Mouse (Mus musculus): ENCODE results near the gene Fam3a. TPM values are rescaled to one million over a fixed set of nuclear protein-coding genes. Genes with fewer than 3 reads are reported as not detected.

Fam3a gene
- 26.2 and 27.3 TPM in 2 replicates for polyA plus RNA-seq (2014; fragmentation: Nextera tagmentation; extraction: Ambion mirVana)

GRCm38 (mm10) chrX:74392535-74393443, at the start of gene Fam3a, which contains the start of gene Ikbkg:
Fam3a (minus strand) TSS chrX:74393272.
Ikbkg (plus strand) TSS chrX:74393290.
- Histone ChIP-seq H3K9me3 (ENCODE audit: control insufficient read depth, low read length) (no peaks in the 10 kb centered on the region), H3K36me3 (ENCODE audit: control insufficient read depth, insufficient read depth, low read length) (no peaks in the 10 kb centered on the region), H3K4me1 (ENCODE audit: control insufficient read depth, insufficient read depth, low read length) (no peaks in the 10 kb centered on the region), H3K27ac (ENCODE audit: low read depth, low read length) (peak within 1 kb of the TSS; percentile 30; the same call in 1 of the 2 replicates), H3K4me2 (peak within 1 kb of the TSS; percentile 56), H3K9ac (ENCODE audit: low read length) (peak within 1 kb of the TSS; percentile 70), H3K4me3 (ENCODE audit: low read depth, low read length) (peak within 1 kb of the TSS; percentile 46), H3K27me3 (ENCODE audit: control insufficient read depth, insufficient read depth, low read length) (no peaks in the 10 kb centered on the region)
- ATAC-seq (ENCODE audit: low FRiP score) (peak; percentile 100), DNase-seq (ENCODE audit: low spot score, missing footprints) (peak; percentile 95)
- 22% methylated on average over 30 of the region's 30 CpGs for WGBS

DNA sequence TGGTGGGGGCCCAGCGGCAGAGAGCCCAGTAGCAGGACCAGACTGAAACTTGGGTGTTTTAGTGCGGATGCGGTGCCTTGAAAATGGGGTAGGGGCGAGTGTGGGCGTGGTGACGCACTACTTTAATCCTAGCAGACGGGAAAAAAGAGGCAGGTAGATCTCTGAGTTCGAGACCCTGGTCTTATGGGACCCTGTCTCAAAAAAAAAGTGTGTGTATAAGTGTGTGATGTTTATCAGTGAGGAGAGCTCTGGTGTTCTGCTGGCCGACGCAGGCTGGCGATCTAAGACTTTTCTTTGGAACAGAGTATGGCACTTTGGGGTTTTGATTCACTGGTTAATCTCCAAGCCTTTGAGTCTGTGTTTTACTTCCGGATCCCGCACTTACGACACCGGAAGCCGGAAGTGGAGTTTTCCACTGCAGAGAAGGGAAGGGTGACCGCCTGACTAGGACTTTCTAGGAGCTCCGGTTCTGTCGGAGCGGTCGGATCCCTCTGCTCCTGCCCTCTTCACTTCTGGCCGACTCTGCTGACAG, 36.3 kb upstream of the Fam3a start:
- Histone ChIP-seq H3K36me3 (ENCODE audit: control insufficient read depth, insufficient read depth, low read length) (no peaks in the 10 kb centered on the region), H3K4me3 (ENCODE audit: low read depth, low read length) (peak overlapping the region; percentile 54), H3K4me2 (peak overlapping the region; percentile 53), H3K27ac (ENCODE audit: low read depth, low read length) (peak overlapping the region; percentile 57; the same call in 1 of the 2 replicates), H3K9ac (ENCODE audit: low read length) (peak overlapping the region; percentile 62), H3K4me1 (ENCODE audit: control insufficient read depth, insufficient read depth, low read length) (peaks cover 2% of the 10 kb centered on the region; the same call in 1 of the 2 replicates), H3K27me3 (ENCODE audit: control insufficient read depth, insufficient read depth, low read length) (no peaks in the 10 kb centered on the region), H3K9me3 (ENCODE audit: control insufficient read depth, low read length) (no peaks in the 10 kb centered on the region)
- DNase-seq (ENCODE audit: low spot score, missing footprints) (peak; percentile 91), ATAC-seq (ENCODE audit: low FRiP score) (peak; percentile 74)
- 27% methylated on average over 22 of the region's 22 CpGs for WGBS

GRCm38 (mm10) chrX:74428826-74429276, 35.8 kb upstream of the Fam3a start, which contains the start of gene G6pdx:
G6pdx (minus strand) TSS chrX:74429194.
- Histone ChIP-seq H3K4me1 (ENCODE audit: control insufficient read depth, insufficient read depth, low read length) (peaks cover 2% of the 10 kb centered on the region; the same call in 1 of the 2 replicates), H3K4me3 (ENCODE audit: low read depth, low read length) (peak within 1 kb of the TSS; percentile 54), H3K27ac (ENCODE audit: low read depth, low read length) (peak within 1 kb of the TSS; percentile 57; the same call in 1 of the 2 replicates), H3K36me3 (ENCODE audit: control insufficient read depth, insufficient read depth, low read length) (no peaks in the 10 kb centered on the region), H3K4me2 (peak within 1 kb of the TSS; percentile 53), H3K27me3 (ENCODE audit: control insufficient read depth, insufficient read depth, low read length) (no peaks in the 10 kb centered on the region), H3K9me3 (ENCODE audit: control insufficient read depth, low read length) (no peaks in the 10 kb centered on the region), H3K9ac (ENCODE audit: low read length) (peak within 1 kb of the TSS; percentile 62)
- DNase-seq (ENCODE audit: low spot score, missing footprints) = peak; percentile 97
- 23% methylated on average over 25 of the region's 25 CpGs for WGBS
- ATAC-seq (ENCODE audit: low FRiP score) = peak; percentile 89

DNA sequence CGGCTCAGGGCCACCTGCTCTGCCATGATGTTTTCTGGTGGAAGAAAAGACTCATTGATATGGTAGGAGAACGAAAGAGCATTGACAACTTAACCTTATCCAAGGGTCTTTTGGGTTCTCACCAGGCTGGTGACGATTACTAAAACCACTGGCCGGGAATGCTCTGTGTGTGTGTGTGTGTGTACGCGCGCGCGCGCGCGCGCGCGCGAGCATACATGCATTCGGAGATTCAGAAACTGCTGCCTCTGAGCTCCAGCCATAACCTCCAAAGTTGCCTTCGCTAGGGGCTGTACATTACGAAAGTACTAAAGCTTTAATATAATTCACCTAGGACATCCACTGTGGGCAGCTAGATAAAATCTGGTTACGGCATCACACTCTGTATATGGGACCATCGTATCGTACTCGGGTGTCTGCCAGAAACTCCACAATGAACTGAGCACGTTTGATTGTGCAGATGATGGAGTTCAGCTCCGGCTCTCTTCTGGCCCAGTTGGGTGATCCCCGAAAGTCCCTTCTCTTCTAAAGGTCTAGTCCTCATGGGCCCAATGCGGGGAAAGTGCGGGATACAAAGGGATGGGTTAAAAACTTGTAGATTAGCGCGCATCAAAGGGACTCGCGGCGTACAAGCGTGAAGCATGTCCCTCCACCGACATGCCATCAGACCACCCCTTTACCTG, 35.2 kb upstream of the Fam3a start:
- H3K4me1 ChIP-seq (ENCODE audit: control insufficient read depth, insufficient read depth, low read length) = peaks cover 2% of the 10 kb centered on the region; the same call in 1 of the 2 replicates
- H3K9ac ChIP-seq (ENCODE audit: low read length) = peak overlapping the region; percentile 57
- no peaks in the 10 kb centered on the region for H3K27me3 ChIP-seq (ENCODE audit: control insufficient read depth, insufficient read depth, low read length)
- ATAC-seq (ENCODE audit: low FRiP score) = peak; percentile 23
- peak overlapping the region; percentile 53 for H3K4me2 ChIP-seq
- WGBS = 29% methylated on average over 35 of the region's 35 CpGs
- DNase-seq (ENCODE audit: low spot score, missing footprints) = peak; percentile 93
- no peaks in the 10 kb centered on the region for H3K36me3 ChIP-seq (ENCODE audit: control insufficient read depth, insufficient read depth, low read length)
- H3K4me3 ChIP-seq (ENCODE audit: low read depth, low read length) = peak overlapping the region; percentile 54
- no peak overlapping the region for H3K27ac ChIP-seq (ENCODE audit: low read depth, low read length)
- H3K9me3 ChIP-seq (ENCODE audit: control insufficient read depth, low read length) = no peaks in the 10 kb centered on the region

DNA sequence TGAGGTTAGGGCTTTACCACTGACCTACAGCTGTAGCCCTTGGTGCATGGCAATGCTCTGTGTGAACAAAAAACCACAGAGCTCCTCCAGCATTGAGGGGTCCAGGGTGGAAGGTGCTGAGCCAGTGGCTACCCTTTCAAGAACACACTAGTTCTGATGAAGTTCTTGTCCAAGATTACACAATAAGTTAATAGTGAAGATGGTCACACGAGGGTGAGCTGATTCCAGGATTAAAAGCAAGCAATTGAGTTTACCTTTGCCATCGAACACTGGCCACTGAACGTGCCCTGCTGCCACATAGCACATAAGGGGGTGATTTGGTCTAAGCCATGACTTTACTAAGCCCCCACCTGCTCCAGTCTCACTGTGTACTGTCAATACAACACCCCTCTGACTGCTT, 34.0 kb upstream of the Fam3a start:
- Histone ChIP-seq H3K9ac (ENCODE audit: low read length) (no peak overlapping the region), H3K9me3 (ENCODE audit: control insufficient read depth, low read length) (no peaks in the 10 kb centered on the region), H3K27ac (ENCODE audit: low read depth, low read length) (no peak overlapping the region), H3K4me3 (ENCODE audit: low read depth, low read length) (no peak overlapping the region), H3K36me3 (ENCODE audit: control insufficient read depth, insufficient read depth, low read length) (no peaks in the 10 kb centered on the region), H3K27me3 (ENCODE audit: control insufficient read depth, insufficient read depth, low read length) (no peaks in the 10 kb centered on the region), H3K4me2 (no peak overlapping the region), H3K4me1 (ENCODE audit: control insufficient read depth, insufficient read depth, low read length) (peaks cover 2% of the 10 kb centered on the region; the same call in 1 of the 2 replicates)
- no peak for ATAC-seq (ENCODE audit: low FRiP score)
- 78% methylated on average over 3 of the region's 3 CpGs for WGBS
- no peak for DNase-seq (ENCODE audit: low spot score, missing footprints)

DNA sequence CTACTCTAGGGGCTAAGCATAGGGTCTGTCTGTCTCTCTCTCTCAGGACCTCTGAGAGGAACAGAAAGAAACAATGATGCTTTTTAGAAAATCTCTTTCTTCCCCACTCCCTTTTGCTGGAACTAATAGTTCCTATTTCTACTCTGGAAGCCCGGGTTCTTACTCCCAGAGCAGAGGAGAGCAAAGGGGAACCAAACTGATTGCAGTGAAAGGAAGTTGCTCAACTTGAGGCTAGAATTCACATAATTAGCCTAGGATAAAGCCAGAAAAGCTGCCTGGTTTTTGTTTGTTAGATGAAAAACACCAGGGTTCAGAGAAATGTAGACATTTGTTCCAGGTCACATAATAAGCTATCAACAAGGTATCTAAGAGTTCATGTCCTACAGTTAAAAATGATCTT, 33.2 kb upstream of the Fam3a start:
- 70% methylated on average over 1 of the region's 1 CpGs for WGBS

DNA sequence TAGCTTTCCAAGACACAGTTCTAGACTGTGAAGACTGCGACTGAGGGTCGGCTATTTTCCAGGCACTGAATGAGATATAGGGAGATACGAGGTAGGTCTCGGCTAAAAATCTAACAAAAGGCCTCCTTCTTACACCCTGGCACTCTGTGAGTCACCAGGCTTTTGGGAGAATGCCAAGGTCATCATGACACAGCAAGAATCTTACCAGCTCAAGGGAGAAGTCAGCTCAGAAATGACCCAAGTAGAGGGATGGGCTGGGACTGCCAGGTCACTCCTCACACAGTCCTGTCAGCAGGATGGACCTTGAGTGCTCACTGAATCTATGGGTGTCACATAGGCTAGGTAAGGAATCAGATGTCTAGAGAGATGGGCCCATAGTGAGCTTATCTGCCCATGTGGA, 32.1 kb upstream of the Fam3a start:
- Histone ChIP-seq H3K4me1 (ENCODE audit: control insufficient read depth, insufficient read depth, low read length) (peaks cover under 1% of the 10 kb centered on the region; the same call in 1 of the 2 replicates), H3K27ac (ENCODE audit: low read depth, low read length) (no peak overlapping the region), H3K9me3 (ENCODE audit: control insufficient read depth, low read length) (no peaks in the 10 kb centered on the region), H3K9ac (ENCODE audit: low read length) (no peak overlapping the region), H3K4me3 (ENCODE audit: low read depth, low read length) (no peak overlapping the region), H3K27me3 (ENCODE audit: control insufficient read depth, insufficient read depth, low read length) (no peaks in the 10 kb centered on the region), H3K4me2 (no peak overlapping the region), H3K36me3 (ENCODE audit: control insufficient read depth, insufficient read depth, low read length) (no peaks in the 10 kb centered on the region)
- WGBS = 84% methylated on average over 4 of the region's 4 CpGs
- DNase-seq (ENCODE audit: low spot score, missing footprints) (no peak), ATAC-seq (ENCODE audit: low FRiP score) (no peak)

More for the DNA sequence above, 33.2 kb upstream of the Fam3a start:
- Histone ChIP-seq H3K36me3 (ENCODE audit: control insufficient read depth, insufficient read depth, low read length) (no peaks in the 10 kb centered on the region), H3K27ac (ENCODE audit: low read depth, low read length) (no peak overlapping the region), H3K9me3 (ENCODE audit: control insufficient read depth, low read length) (no peaks in the 10 kb centered on the region), H3K4me1 (ENCODE audit: control insufficient read depth, insufficient read depth, low read length) (peaks cover 2% of the 10 kb centered on the region; the same call in 1 of the 2 replicates), H3K9ac (ENCODE audit: low read length) (no peak overlapping the region), H3K4me2 (no peak overlapping the region), H3K27me3 (ENCODE audit: control insufficient read depth, insufficient read depth, low read length) (no peaks in the 10 kb centered on the region), H3K4me3 (ENCODE audit: low read depth, low read length) (no peak overlapping the region)
- ATAC-seq (ENCODE audit: low FRiP score) (no peak), DNase-seq (ENCODE audit: low spot score, missing footprints) (no peak)

- ATAC-seq (ENCODE audit: low FRiP score) = no peak
- Histone ChIP-seq H3K9me3 (ENCODE audit: control insufficient read depth, low read length) (no peaks in the 10 kb centered on the region), H3K4me3 (ENCODE audit: low read depth, low read length) (no peak overlapping the region), H3K36me3 (ENCODE audit: control insufficient read depth, insufficient read depth, low read length) (no peaks in the 10 kb centered on the region), H3K4me1 (ENCODE audit: control insufficient read depth, insufficient read depth, low read length) (no peaks in the 10 kb centered on the region), H3K9ac (ENCODE audit: low read length) (no peak overlapping the region), H3K27ac (ENCODE audit: low read depth, low read length) (no peak overlapping the region), H3K27me3 (ENCODE audit: control insufficient read depth, insufficient read depth, low read length) (no peaks in the 10 kb centered on the region), H3K4me2 (no peak overlapping the region)
- no peak for DNase-seq (ENCODE audit: low spot score, missing footprints)
These were observed 31.4 kb upstream of the Fam3a start for GRCm38 (mm10) chrX:74424443-74424842.
